Mouse (Mus musculus) B cell, adult 2 months (primary cell): ENCODE measurements at regions not wholly inside any gene's neighbourhood (a gene's known extent, or its start where the extent isn't known, plus 50 kb on each side); places are given as distances from the start of the nearest gene placed in this dataset.

Source experiments
- DNase-seq, 2 experiments: peaks; one replicate each; pipeline ENCODE4 v3.0.0; 2022

DNA sequence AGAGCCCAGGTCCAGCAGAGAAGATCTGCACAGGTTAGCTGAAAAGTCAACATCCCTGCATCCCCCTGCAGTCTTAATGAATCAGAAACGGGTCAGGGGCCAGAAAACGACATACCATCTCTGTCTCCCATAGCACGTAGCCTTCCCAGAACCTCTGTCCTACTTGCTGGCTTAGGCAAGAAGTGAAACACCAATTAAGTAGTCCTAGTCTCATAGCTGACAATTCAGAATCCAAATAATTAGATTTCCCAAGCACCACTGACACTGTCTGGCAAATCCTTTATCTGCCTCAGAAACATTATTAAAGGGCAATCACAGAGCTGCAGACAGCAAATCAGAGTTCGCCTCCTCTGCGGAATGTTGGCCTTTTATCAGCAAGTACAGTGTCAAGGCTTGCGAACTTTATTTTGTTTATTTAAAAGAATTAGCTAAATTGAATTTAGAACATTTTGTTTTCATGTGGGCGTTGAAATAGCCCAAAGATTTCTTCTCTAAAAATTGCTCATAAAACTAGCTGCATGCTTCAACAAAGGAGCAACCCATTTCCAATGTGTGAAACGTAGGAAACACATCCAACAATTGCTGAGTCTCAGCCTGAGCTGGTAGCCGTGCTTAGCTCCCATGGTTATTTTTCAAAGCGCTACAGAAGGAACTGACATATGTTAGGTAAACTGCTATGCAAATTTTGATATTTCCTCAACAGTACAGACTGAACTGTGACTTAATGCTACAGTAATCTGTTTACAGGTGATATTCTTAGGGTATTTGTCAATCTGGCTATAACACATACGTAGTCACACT is 411.2 kb downstream of the Ipo11 start:
- no peak for DNase-seq

DNA sequence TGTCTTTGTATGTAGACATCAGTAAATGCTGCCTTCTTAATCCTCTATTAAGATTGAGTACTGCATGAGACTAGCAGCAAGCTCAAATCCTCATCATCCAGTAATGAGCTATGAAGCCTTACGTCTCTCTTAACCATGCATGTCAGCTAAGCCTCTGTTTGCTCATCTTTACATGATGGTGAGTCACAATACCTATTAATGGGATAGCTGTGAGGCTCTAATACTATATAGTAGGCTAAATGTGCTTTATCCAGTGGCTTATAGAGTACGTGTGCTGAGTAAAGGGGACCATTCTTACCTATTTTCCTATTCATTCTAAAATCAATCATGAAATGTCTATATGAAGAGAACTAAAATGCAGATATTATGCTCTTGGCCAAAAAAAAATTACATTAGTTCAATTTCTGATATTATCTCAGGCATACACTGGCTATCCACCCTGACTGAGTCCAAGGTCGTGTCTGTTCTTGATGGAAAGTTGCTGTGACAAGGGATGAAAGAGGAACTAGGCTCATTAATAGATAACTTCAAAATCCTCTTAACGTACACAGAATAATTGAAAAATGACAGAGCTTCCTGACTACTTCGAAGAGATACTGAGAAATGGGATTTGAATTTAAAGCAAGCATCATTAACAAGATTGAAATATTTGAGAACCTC is 422.1 kb downstream of the Ipo11 start:
- no peak for DNase-seq

GRCm38 (mm10) chr13:106513669-106514068 is 423.1 kb downstream of the Ipo11 start:
- DNase-seq = no peak

DNA sequence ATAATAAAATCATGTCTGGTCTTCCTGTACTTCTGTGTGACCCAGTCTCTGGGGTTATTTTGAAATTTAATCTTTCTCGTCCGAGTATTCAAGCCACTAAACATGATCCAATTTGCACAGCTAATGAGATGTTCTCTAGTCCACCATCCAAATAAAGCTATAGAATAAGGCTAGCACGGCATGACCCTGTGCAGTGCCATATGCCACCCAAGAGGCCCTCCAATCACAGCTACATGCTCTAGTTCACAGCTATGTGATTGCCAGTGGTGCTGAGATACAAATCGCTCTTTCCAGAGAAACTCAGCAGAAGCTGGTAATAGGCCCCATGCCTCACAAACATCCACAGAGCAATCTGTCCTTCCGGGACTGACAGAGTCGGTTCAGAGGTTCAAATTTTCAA is 426.3 kb downstream of the Ipo11 start:
- DNase-seq = no peak

GRCm38 (mm10) chr13:106501273-106501672 is 435.5 kb downstream of the Ipo11 start:
- DNase-seq = no peak

- no peak for DNase-seq
Measured at GRCm38 (mm10) chr13:106471264-106471663, 465.5 kb downstream of the Ipo11 start.

DNA sequence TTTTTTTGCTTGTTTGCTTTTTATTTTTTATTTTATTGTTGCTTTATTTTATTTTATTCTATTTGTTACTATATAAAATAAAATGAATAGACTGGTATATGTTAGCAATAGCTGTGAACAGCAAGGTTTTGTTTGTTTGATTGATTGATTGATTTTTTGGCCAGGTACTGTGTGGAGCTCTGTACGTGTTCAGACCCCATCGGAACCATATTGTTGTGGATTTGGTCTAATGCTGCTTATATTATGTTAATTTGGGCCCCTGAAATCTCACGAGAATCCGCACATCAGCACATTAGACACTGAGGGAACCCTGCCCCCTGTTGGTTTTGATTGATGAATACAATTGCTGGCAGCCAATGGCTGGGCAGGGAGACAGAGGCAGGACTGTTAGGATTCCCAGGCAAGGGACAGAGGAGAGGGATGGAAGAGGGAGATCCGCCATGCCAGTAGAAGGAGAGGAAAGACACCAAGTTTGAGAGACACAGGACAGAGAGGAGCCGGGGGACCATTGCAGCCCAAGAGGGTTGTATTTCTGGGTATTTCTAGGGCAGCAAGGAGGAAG is 482.3 kb downstream of the Ipo11 start:
- no peak for DNase-seq

DNA sequence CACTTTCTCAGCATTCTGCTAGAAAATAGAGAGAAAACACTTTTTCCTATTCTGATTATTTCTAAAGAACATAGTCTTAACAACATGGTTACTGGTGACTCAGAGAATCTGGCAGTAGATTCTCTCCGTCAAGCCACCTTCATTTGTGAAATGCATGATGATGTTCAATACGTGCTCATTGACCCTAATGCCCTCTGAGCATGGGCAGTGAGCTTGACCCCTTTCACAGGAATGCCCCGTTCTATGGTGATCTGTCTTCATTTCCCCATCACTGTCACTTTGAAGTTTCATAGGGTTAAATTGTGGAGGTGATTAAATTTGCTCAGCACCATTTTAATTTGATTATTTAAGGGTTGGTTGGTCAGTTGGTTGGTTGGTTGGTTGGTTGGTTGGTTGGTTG is 504.6 kb downstream of the Ipo11 start:
- no peak for DNase-seq

GRCm38 (mm10) chr13:106406608-106407038 is 530.1 kb downstream of the Ipo11 start:
- no peak for DNase-seq

DNA sequence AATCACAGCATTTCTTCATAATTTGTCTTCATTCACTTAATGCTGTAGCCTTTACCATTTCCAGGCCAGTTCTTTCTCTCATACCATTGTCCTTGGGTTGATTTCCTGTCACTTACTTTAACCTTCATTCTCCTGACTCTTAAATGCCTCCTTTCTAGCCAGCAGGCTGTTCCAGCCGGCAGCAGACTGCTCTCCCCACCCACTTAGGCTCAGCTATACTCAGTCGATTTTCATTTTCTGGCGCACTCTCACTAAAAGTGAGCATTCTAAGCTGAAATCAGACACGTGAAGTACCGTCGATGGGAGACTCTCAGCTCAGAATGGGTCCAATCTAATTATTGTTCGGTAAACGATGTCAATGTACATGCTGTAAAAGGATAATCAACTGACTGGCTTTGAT is 544.1 kb downstream of the Ipo11 start:
- no peak for DNase-seq

DNA sequence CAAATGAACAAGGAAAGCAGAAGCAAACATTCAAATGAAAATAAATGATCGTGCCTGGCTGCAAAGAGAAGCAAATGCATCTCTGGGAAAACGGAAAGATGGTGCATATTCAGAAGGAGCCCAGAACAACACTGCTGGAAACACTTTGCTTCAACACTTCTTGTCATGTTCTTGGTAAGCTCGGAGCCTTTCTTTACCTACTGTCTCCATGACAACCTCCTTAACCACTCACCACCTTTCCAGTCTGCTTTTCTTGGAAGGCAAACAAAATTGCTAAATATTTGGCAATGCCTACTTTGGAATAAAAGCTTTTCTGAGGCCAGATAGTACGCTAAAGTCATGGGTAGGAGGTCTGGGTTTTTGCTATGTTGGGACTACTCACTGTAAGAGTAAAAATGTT is 548.1 kb downstream of the Ipo11 start:
- DNase-seq = no peak

GRCm38 (mm10) chr13:106367589-106367988 is 569.2 kb downstream of the Ipo11 start:
- no peak for DNase-seq

- no peak for DNase-seq
Measured at GRCm38 (mm10) chr13:106352614-106353409, 583.9 kb downstream of the Ipo11 start.

DNA sequence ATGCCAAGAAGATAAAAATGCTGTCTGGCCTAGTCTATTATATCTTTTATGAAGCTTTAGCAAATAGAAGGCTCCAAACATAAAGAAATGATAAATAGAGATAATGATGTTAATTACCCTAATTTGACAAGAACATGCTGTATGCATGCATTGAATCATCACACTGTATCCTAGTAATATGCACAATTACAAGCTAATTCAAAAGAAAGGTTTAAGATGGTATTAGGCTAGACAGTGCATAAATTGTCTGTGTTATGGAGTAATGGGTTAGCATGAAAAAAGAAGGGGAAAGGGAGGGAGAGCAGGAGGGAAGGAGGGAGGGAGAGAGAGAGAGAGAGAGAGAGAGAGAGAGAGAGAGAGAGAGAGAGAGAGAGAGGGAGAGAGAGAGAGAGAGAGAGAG is 604.7 kb downstream of the Ipo11 start:
- DNase-seq = no peak

DNA sequence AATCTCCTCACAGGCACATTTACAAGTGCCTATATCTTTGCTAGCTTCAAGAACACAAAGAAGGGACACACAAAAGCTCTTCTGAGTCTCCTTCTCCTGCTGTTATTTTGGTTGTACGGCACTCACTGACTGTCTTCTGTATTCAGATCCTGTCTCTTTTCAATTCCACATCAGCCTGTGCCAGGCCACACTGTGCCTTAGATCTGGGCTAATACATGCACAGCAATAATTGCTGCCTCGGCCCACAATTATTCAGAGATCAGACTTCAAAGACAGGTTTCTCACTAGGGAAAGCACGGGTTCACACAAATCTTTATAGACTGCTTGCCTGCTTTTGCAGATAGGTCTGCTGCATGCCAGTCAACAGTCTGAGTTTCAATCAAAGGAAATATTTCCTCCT is 617.8 kb downstream of the Ipo11 start:
- DNase-seq = no peak

DNA sequence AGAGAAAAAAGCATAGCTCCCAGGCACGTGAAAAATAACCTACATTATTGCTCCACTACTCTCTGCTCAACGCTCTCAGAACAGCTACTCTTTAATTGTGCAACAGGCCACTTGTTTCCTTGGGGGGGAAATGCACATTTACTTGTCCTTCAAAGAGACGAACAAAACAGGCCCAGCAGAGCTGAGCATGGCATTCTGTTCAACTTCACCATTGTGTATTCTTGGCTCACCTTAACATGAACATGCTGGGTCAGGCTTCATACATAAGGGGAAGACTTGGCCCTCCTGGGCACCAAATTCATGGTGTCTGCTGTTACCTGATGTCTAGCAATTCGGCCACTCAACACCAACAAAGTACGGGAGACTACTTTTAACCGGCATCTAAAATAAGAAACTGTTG is 618.3 kb downstream of the Ipo11 start:
- DNase-seq = no peak

DNA sequence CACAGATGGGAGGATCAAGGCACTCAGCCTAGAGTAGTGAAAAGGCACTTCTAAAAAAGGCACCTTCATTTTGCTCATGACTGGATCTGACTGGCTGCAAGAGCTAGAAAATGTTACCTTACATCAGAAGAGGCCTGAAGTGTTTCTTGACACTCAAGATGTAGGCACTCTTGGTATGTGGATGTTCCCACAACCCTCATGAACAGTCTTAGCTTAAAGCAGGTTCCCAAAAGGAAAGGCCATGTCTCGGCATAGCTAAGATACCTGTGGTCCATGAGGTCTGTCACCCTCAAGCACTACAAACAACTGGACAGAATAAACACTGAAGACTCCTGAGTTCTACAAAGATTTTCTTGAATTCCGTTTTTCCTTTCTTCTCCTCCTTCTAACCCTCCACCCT is 619.5 kb downstream of the Ipo11 start:
- no peak for DNase-seq

- no peak for DNase-seq
Measured at GRCm38 (mm10) chr13:106281181-106281580, 655.6 kb downstream of the Ipo11 start.

DNA sequence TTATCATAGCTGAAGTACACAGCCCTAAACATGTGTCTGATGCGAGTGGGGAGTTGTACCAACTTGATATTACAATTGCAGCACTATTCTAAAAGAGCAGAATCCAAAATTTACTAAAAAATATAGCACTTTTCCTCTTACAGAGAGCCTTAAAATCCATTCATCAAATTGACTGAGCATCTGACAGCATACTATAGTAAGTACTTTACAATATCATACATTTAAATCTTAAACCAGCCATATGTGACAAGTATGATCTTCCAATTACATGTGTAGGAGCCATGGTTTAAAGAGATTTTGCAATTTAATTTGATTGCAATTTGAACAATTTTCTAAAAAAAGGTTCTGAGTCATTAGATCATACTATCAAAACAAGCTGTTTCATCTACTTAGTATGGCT is 676.9 kb downstream of the Ipo11 start:
- DNase-seq = no peak
